ENCODE assay signal across 16 mouse cellular contexts in genomic region chr5:73367906-73368305, GRCm38 (mm10). TPM values are rescaled to one million over a fixed set of nuclear protein-coding genes. Genes with fewer than 3 reads are reported as not detected.
"Had no signal": no experiment of that assay in that cellular context is flagged by ENCODE, and none has a peak within 500 bp of the region (broad histone marks: within the 10 kb centered on the region; RNA-seq: fewer than 3 reads in every experiment).

No protein-coding gene starts in this region.

- H3K27me3 ChIP-seq: kidney, embryonic 15.5 days; limb, embryonic 13.5 days; midbrain, embryonic 13.5 days; neural tube, embryonic 15.5 days had no signal

- H3K9me3 ChIP-seq: kidney, embryonic 15.5 days; limb, embryonic 13.5 days; midbrain, embryonic 13.5 days; neural tube, embryonic 15.5 days had no signal

- H3K4me1 ChIP-seq: limb, embryonic 13.5 days; midbrain, embryonic 13.5 days had no signal

- H3K27ac ChIP-seq: kidney, embryonic 15.5 days; limb, embryonic 13.5 days; liver, embryonic 14.5 days; midbrain, embryonic 13.5 days; neural tube, embryonic 15.5 days had no signal

- H3K9ac ChIP-seq: kidney, embryonic 15.5 days; limb, embryonic 13.5 days; liver, embryonic 14.5 days; midbrain, embryonic 13.5 days; neural tube, embryonic 15.5 days had no signal

- H3K36me3 ChIP-seq: kidney, embryonic 15.5 days; limb, embryonic 13.5 days; midbrain, embryonic 13.5 days; neural tube, embryonic 15.5 days had no signal

- DNase-seq: kidney, postnatal 14 days; left cerebral cortex, postnatal 4 days; lung, adult 2 months; lung, postnatal 36 days; right cerebral cortex, postnatal 4 days; spleen, adult 18-20 months; thymus, postnatal 36 days had no signal

- ATAC-seq: lung, postnatal 0 days; midbrain, embryonic 13.5 days had no signal

- H3K4me3 ChIP-seq: kidney, embryonic 15.5 days; limb, embryonic 13.5 days; midbrain, embryonic 13.5 days; neural tube, embryonic 15.5 days had no signal

- H3K4me2 ChIP-seq: kidney, embryonic 15.5 days; limb, embryonic 13.5 days; midbrain, embryonic 13.5 days; neural tube, embryonic 15.5 days had no signal

RNA-seq across cellular contexts. Expression of gene Cwh43, which starts 38.0 kb away (rescaled TPM):
- total RNA-seq: liver, adult 2 months; megakaryocyte progenitor cell, adult 5-6 weeks had no signal
- polyA plus RNA-seq: limb, embryonic 13.5 days; liver, adult 2 months; liver, embryonic 14.5 days; lung, postnatal 0 days; midbrain, embryonic 13.5 days; neural tube, embryonic 11.5 days had no signal
